Mouse (Mus musculus): ENCODE measurements at regions not wholly inside any gene's neighbourhood (a gene's known extent, or its start where the extent isn't known, plus 50 kb on each side); places are given as distances from the start of the nearest gene placed in this dataset.
A peak's percentile ranks its signal among the peaks of the same experiment; 100 is the strongest.

DNA sequence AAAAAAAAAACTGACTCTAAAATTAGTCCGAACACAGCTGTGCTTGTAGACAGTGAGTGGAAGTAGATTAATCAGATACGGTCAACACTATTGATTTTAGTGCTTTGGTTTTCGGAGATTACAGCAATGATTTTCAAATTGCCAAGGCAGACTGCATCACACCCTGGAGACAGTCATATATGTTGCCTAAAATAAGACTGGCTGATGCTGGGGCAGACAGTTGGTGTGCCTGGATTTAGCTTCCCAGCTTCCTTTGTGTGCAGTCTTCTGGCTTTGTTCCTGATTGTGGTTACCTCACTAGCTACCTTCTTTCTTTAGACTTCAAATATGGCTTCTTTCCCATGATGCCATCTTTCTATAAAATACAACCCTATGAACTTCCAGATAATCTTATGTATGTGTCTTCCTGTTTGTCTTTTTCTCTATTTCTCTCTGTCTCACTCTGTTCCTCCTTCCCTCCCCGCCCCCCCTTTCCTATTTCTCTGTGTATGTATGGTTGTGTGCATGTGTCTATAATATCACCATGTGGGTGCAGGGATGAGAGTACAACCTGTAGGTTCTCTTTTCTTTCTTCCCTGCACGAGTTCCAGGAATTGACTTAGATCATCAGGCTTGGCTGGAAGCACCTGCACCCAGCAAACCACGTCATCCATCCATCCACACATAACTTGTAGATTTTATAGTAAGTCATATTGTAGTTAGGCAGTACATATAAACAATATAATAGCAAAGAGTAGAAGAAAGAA lies 199.7 kb upstream of the Gm9008 start:
- peak; percentile 56 for DNase-seq

DNA sequence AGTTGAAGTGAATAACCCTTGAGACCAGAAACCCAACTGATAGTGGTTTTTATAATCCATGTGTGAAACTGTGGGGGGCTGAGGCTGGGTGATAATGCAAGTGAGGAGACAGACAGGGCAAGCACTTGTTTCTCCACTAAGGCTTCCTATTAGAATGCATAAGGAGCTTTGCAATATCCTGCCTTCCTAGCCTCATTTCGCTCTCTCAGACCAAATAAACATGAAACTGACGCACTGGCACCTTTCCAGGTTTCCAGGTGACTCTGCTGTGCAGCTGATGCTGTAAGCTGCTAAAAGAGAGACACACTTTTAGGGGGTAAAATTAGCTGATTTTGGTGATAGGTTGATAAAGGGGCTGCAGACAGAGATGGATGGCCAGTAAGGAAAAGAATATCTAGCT lies 191.2 kb upstream of the Gm9008 start:
- no peak for DNase-seq

DNA sequence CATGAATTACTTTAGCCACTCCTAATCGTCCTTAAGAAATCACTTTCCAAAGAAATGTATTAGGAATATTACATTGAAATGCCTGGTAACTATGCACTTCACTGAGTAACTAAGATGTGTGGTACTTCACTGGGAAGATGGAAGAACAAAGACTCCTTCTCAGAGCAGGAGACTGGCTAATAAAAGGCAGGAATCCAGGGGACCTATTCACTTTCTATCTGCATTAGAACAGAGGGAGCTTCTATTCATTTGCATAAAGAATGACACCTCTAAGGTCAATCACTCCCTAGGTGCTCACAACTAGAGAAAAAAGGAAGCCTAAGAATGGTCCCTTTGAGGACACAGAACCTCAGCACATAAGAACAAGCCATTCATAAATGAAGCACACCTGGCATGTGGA lies 142.0 kb upstream of the Gm9008 start:
- no peak for DNase-seq

DNA sequence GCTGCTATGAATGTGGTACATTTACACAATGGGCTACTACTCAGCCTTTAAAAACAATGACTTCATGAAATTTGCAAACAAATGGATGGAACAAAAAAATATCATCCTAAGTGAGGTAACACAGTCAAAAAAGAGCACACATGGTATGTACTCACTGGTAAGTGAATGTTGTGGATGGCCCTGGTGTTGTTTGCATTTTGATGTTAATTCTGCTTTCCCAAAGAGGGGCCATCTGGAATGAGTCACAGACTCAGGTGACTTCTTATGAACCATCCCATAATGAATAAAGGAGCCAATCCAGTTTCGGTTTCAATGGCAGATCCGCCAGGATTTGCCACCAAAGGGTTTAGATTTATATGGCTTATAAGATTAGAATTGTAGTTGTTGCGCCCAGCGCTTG lies 130.8 kb upstream of the Gm9008 start:
- DNase-seq: no peak

DNA sequence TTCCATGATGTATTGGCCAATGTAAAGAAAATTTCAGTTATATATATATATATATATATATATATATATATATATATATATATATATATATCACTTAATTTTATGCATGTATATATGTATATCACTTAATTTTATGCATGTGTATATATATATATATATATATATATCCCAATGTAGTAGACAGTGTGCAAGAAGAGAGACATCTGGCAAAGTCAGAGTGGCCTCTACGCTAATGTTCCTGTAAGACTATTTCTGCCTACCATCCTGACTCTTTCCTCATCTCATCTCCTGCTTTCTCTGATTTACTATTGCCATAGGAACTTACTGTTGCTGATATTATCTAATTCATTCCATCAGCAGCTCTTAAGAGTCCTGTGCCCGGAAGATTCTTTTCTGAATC lies 123.9 kb upstream of the Gm9008 start:
- DNase-seq: no peak

DNA sequence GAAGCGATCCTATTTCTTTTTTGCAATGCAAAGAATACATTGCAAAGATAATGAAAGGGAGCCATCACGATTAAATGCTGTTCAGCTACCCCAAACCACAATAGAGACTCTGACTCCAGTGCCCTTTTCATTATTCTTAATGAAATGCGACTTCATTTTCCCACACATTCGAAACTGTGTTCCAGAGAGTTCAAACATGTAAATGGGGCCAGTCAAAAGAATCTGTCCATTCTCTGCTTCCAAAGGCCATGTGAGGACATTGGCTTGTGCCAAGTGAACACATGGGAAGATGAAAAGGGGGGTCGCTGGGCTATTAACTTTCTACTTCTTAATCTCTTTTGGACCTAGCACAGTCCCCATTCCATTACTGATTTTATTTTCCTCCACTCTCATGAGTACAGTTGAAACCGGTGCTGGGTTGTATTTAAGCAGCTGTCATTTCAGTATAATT lies 123.2 kb upstream of the Gm9008 start:
- DNase-seq: no peak

All from right cerebral cortex, postnatal 25 days (tissue).